Mouse (Mus musculus): Measurements from ENCODE around the gene Eci2.

- TF ChIP-seq CTCF (IDR thresholded peaks at IDR 0.05; ENCODE audit: extremely low read depth, insufficient read depth, low read length) (no peak), POLR2A (IDR thresholded peaks at IDR 0.05; ENCODE audit: extremely low read depth, insufficient read depth, low read length) (no peak)
These were observed 9.5 kb downstream of the Eci2 start for GRCm38 (mm10) chr13:35017392-35017791.
